Mouse (Mus musculus) T-cell, adult 66 days (primary cell): Measurements from ENCODE around the gene Nelfcd. TPM values are rescaled to one million over a fixed set of nuclear protein-coding genes. Genes with fewer than 3 reads are reported as not detected.

Experiments used
- total RNA-seq, 2 experiments: library from RNA; stranded (reverse); gene quantifications; 3 replicates in 1 of 2; 4 replicates in 1 of 2; pipeline ENCODE4 v1.2.4; 2023

Nelfcd gene
- total RNA-seq: 10 to 100 TPM; 40.9 to 55.6 TPM

DNA sequence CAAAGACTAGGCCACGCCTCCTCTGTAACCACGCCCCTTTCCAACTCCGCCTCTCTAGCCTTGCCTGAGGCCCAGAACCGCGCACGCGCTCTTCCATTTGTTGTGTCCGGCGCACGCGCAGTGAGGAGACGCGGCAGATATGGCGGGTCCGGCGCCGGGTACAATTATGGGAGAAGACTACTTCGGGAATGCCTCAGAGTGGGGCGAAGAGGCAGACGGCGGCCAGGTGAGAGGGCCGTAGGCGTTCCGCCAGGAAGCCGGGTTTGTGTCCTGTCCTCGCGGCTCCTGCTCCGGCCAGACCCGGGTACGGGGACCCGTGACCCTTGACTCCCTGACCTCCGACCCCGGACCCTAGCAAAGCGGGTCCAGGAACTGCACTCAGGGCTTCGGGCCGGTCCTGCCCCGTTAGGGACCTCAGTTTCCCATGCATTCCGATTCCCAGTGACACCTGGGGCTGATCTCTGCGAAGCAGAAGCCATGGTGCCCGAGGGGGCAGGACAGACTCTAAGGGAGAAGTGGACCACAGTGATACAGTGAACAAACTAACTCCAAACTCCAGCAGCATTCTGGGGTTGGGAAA lies at the start of gene Nelfcd:
TSS of gene Nelfcd (plus strand) at position 74 of the 580 bp plus-strand sequence.

DNA sequence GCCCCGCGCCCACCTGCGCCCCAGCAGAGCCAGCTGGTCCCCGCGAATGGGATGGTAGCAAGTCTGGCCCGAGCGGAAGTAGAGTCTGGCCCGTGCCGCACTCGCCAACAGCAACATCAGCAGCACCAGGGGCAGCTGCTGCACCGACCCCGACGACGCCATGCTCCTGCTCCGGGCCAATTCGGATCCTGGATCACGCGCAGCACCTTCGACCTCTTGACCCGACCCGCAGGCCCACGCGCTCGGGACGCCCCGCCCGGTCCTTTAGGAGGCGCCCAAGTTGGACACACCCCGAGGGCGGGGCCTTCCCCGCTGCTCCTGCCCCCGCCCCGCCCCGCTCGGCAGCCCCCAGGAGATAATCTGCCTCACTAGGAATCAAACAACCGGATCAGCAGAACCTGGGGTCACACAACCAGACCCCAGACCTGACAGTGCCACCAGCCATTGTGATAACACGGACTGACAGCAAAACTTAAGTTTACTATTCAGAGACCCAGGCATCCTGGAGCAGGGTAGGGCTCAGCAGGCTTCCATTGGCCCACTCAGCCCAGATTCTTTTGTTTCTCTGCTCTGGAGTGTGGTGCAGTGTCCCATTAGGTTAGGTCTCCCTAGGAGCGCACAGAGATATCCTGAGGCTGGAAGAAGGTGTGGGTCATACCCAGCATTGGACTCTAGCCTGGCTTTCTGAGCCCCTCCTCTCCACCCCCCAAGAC lies 23.3 kb downstream of the Nelfcd start, which contains the start of gene Ctsz:
TSS of gene Ctsz (minus strand) at position 303 of the 713 bp plus-strand sequence.

DNA sequence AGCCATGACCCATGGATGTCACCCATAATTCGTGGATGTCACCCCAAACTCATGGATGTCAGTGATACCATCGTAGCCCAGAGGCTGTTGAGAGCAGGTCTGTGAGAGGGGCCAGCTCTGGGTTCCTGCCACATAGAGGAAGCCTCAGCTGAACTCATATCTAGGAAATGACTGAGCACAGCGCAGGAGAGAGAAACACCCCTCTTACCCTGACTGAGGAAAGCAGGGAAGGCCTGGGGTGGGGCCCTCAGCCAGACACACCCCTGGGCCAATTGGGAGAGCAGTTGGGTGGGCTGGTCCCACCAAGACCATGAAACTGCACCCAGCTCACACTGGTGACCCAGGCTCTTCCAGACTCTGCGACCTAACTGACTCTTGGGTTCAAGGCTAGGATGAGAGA lies 34.7 kb downstream of the Nelfcd start, which contains the start of gene Tubb1:
TSS of gene Tubb1 (plus strand) at position 343 of the 400 bp plus-strand sequence.

DNA sequence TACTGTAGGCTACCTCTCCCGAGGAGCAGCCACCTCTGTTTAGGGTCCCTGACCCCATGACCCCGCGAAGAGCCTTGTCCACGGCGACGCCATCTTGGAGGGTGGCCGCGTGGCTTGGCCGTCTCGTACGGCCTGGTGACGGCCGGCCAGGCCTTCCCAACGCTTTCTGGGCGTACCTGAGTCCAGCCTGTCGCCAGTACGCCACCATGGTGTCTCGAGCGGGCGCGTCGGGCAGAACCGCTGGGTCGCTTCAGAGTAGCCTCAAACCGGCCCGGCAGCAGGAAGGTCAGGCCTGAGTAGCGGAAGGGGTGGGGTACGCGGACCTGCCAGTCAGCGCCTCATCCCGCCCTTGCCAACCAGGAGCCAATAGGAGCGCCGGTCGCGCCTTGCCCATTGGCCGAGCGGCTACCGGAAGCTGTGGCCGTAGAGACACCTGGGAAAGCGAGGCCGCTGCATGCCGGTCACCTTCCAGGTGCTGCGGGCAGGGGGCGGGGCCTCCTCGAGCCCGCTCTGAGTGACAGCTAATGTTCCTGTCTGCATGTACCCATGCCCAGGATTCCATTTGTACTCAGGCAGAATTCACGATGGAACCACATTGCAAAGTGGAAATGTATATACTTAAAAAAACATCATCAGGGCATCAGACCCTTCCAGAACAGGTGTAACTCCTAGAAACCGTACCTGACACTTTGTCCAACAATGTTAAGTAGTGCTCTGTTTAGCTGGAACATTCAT lies 48.4 kb downstream of the Nelfcd start, which contains the start of gene Atp5e:
TSS of gene Atp5e (minus strand) at position 317 of the 735 bp plus-strand sequence.

DNA sequence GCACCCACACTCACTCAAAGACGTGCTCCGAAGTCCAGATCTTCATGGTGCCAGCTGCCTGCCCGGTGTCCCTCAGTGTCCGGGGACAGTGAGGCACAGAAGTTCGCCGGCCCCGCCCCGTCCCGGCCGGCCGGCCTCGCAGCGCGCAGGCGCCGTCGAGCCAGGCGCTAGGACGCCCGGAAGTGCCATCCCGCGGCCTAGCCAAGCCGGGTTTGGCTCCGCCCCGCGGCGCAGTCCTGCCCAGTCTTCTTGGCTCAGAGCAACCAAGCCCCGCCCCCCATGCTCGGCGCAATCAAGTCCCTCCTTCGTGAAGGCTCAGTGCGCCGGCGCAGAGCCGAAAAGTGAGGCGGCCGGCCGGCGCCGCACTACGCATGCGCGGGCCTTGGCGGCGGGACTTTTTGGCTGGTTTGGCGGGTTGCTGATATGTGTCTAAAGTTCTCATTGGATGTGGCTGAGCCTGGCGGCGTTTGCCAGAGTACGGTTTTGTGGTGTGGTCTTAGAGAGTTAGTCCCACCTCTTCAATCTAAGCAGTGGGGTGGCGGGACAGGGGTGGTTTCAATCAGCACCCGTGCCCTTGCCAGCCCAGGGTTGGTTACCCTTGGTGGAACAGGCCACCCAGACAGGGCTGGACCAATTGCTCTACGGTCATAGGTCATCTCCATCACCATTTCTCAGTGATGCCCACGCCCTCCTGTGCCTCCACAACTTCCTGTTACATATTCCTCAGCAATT lies 57.4 kb downstream of the Nelfcd start, which contains the start of gene Prelid3b:
TSS of gene Prelid3b (minus strand) at position 264 of the 732 bp plus-strand sequence.

Other genes with a start within 250 kb of the Nelfcd start
- gene Gnas, start 131.5 kb upstream of the Nelfcd start, total RNA-seq: 100 to 1,000 TPM; 407 to 416 TPM
- gene Gm20721, start 69.1 kb upstream of the Nelfcd start, total RNA-seq: under 1 TPM in 1 of 2 experiments, not detected in 1; 0.77 TPM
- gene Ctsz, start 23.2 kb downstream of the Nelfcd start, total RNA-seq: 10 to 100 TPM; 23.5 to 33.6 TPM
- not detected for gene Tubb1, start 34.9 kb downstream of the Nelfcd start, total RNA-seq
- gene Atp5e, start 48.3 kb downstream of the Nelfcd start, total RNA-seq: 100 to 1,000 TPM; 217 to 265 TPM
- gene Prelid3b, start 57.3 kb downstream of the Nelfcd start, total RNA-seq: 10 to 100 TPM; 44.3 to 48.2 TPM
- 10 to 100 TPM; 44.2 to 49.1 TPM for gene Zfp831, start 227.7 kb downstream of the Nelfcd start, total RNA-seq